Mouse (Mus musculus): Measurements from ENCODE around the gene Manba. TPM values are rescaled to one million over a fixed set of nuclear protein-coding genes. Genes with fewer than 3 reads are reported as not detected.

Manba gene
- polyA plus RNA-seq, 1 experiment: 1.7 TPM

GRCm38 (mm10) chr3:135573051-135573450 lies 87.6 kb downstream of the Manba start:
- peaks cover 4% of the 10 kb centered on the region for H3K9me3 ChIP-seq
- H3K4me3 ChIP-seq (replicated peaks): no peak overlapping the region

DNA sequence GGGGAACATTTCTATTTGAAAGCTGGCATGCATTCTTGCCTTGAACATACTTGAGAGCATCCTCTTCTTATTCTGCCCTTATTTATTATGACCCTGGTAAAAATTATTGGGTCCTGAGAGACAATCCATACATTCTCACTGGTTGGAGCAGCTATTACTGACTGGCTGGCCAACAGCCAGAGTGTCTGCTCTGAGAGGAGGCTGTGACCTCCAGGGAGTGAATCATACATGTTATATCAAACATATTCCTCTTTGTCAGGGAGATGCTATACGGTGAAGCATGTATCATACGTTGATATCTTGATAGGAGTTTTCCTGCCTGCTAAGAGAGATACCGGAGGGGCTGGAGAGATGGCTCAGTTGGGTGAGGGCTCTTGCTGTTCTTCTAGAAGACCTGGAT lies 89.7 kb downstream of the Manba start:
- no peak for TF ChIP-seq FLI1 (IDR thresholded peaks at IDR 0.05; ENCODE audit: low read length)
- Histone ChIP-seq H3K4me3 (replicated peaks) (no peak overlapping the region), H3K36me3 (replicated peaks; ENCODE audit: low read length) (peaks cover 21% of the 10 kb centered on the region), H3K9me3 (peaks cover 4% of the 10 kb centered on the region), H3K4me1 (peaks cover 24% of the 10 kb centered on the region), H3K27me3 (replicated peaks) (no peaks in the 10 kb centered on the region)

More at GRCm38 (mm10) chr3:135573051-135573450, 87.6 kb downstream of the Manba start:
- H3K4me1 ChIP-seq: peaks cover 19% of the 10 kb centered on the region
- no peak for TF ChIP-seq GATA1 (IDR thresholded peaks at IDR 0.05; ENCODE audit: borderline replicate concordance, low read length)
- no peak for TF ChIP-seq FLI1 (IDR thresholded peaks at IDR 0.05; ENCODE audit: low read length)
- H3K36me3 ChIP-seq (replicated peaks; ENCODE audit: low read length): peaks cover 38% of the 10 kb centered on the region
- H3K27me3 ChIP-seq (replicated peaks): no peaks in the 10 kb centered on the region

GRCm38 (mm10) chr3:135578588-135579140 lies 93.3 kb downstream of the Manba start:
- no peak for TF ChIP-seq GATA1 (IDR thresholded peaks at IDR 0.05; ENCODE audit: borderline replicate concordance, low read length)
- no peak for TF ChIP-seq FLI1 (IDR thresholded peaks at IDR 0.05; ENCODE audit: low read length)
- Histone ChIP-seq H3K4me1 (peaks cover 39% of the 10 kb centered on the region), H3K36me3 (replicated peaks; ENCODE audit: low read length) (peaks cover 6% of the 10 kb centered on the region), H3K27me3 (replicated peaks) (no peaks in the 10 kb centered on the region), H3K9me3 (peaks cover 4% of the 10 kb centered on the region), H3K4me3 (replicated peaks) (no peak overlapping the region)

- Histone ChIP-seq H3K4me3 (replicated peaks) (no peak overlapping the region), H3K4me1 (peaks cover 39% of the 10 kb centered on the region), H3K27me3 (replicated peaks) (no peaks in the 10 kb centered on the region), H3K36me3 (replicated peaks; ENCODE audit: low read length) (peaks cover 11% of the 10 kb centered on the region), H3K9me3 (peaks cover 4% of the 10 kb centered on the region)
- TF ChIP-seq GATA1 (IDR thresholded peaks at IDR 0.05; ENCODE audit: borderline replicate concordance, low read length) (no peak), FLI1 (IDR thresholded peaks at IDR 0.05; ENCODE audit: low read length) (no peak)
These were observed 93.8 kb downstream of the Manba start for GRCm38 (mm10) chr3:135579179-135579578.

DNA sequence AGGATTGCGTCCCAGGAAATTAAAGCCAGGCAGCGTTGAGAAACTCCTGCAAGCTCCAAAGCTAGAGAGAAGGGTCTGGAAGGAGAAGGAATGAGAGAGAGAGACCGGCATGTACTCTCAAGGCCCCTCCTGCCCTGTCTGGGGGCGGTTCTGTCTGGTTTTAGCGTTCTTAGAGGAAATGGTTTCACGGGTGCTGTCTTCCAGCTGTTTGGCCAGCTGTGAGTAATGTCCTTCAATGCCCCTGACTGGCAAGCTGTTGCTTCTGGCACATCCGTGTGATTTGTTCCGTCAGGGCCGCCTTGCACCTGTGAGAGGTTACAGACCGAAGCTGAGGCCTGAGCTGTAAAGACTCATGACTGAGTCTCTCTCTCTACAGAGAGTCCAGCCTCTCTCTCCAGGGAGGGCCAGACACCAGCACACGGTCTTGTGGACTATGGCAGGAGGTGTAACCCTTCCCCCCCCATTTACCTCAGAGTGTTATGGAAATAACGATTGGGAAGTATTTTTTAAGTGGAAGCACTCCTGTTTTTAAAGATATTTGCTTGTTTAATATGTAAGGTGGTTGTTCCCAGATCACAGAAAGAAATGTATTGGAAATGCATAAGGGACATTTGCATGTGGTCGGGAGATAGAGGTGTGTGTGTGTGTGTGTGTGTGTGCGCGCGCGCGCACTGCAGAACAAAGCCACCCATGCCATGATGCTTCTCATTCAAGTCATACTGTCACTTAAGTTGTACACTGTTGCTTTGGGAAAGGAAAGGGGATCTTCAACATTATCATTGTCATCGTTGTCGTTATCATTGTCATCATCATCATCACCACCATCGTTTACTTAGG lies 95.2 kb downstream of the Manba start:
- Histone ChIP-seq H3K9me3 (peaks cover 4% of the 10 kb centered on the region), H3K4me3 (replicated peaks) (no peak overlapping the region), H3K4me1 (peaks cover 42% of the 10 kb centered on the region), H3K36me3 (replicated peaks; ENCODE audit: low read length) (peaks cover 26% of the 10 kb centered on the region), H3K27me3 (replicated peaks) (no peaks in the 10 kb centered on the region)
- TF ChIP-seq FLI1 (IDR thresholded peaks at IDR 0.05; ENCODE audit: low read length): no peak
- no peak for TF ChIP-seq GATA1 (IDR thresholded peaks at IDR 0.05; ENCODE audit: borderline replicate concordance, low read length)

DNA sequence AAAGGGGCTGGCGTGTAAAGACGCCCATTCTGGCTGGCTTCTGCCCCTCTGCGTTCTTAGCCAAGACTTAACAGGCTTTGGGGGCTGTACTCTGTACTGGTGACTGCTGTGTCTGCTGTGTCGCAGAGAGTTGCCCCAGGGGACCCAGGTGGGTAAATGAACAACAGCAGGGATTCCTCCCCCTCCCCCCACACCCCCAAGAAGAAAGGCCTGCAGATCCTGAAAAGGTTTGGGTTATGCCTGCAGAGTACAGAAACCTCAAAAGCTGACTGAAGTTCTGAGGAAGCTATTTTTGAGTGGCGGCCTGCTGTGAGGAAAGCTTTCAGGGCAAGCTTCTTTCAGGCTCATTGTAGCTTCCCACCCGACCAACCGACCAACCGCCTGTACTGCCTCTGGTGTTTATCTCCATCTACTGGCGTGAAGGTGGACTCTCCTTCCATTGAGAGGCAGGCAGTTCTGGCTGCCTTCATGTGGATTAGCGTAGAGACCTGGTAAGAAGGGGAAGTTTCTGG lies 96.3 kb downstream of the Manba start:
- H3K36me3 ChIP-seq (replicated peaks; ENCODE audit: low read length): peaks cover 36% of the 10 kb centered on the region
- H3K4me1 ChIP-seq: peaks cover 49% of the 10 kb centered on the region
- no peaks in the 10 kb centered on the region for H3K27me3 ChIP-seq (replicated peaks)
- peaks cover 4% of the 10 kb centered on the region for H3K9me3 ChIP-seq
- TF ChIP-seq GATA1 (IDR thresholded peaks at IDR 0.05; ENCODE audit: borderline replicate concordance, low read length): no peak
- TF ChIP-seq FLI1 (IDR thresholded peaks at IDR 0.05; ENCODE audit: low read length): no peak
- no peak overlapping the region for H3K4me3 ChIP-seq (replicated peaks)

DNA sequence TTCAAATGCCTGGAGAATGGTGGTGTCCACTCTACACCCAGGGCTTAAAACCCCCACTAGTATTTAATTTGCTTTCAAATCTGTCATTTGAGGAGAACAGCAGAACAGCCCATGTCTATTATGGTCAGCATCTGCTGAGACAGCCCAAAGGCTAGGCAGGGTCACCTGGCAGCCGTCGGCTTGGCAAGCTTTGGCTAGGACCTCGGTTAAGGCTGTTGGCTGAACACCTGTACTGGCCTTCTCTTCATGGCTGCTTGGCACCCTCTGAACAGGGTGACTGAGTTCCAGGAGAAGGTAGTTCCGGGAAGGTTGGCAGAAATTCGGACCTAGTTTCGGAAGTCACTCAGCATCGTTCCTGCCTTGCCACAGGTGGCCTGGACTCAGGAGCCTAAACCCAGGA lies 96.8 kb downstream of the Manba start:
- TF ChIP-seq GATA1 (IDR thresholded peaks at IDR 0.05; ENCODE audit: borderline replicate concordance, low read length) (no peak), FLI1 (IDR thresholded peaks at IDR 0.05; ENCODE audit: low read length) (no peak)
- no peaks in the 10 kb centered on the region for H3K27me3 ChIP-seq (replicated peaks)

GRCm38 (mm10) chr3:135585482-135585881 lies 100.1 kb downstream of the Manba start:
- no peak overlapping the region for H3K4me3 ChIP-seq (replicated peaks)
- H3K36me3 ChIP-seq (replicated peaks; ENCODE audit: low read length): peaks cover 74% of the 10 kb centered on the region

More for the DNA sequence above, 96.8 kb downstream of the Manba start:
- Histone ChIP-seq H3K4me3 (replicated peaks) (no peak overlapping the region), H3K4me1 (peaks cover 55% of the 10 kb centered on the region), H3K36me3 (replicated peaks; ENCODE audit: low read length) (peaks cover 42% of the 10 kb centered on the region), H3K9me3 (no peaks in the 10 kb centered on the region)

GRCm38 (mm10) chr3:135586060-135586459 lies 100.6 kb downstream of the Manba start:
- no peak for TF ChIP-seq FLI1 (IDR thresholded peaks at IDR 0.05; ENCODE audit: low read length)
- TF ChIP-seq GATA1 (IDR thresholded peaks at IDR 0.05; ENCODE audit: borderline replicate concordance, low read length): no peak

More at GRCm38 (mm10) chr3:135585482-135585881, 100.1 kb downstream of the Manba start:
- H3K27me3 ChIP-seq (replicated peaks): no peaks in the 10 kb centered on the region
- peaks cover 47% of the 10 kb centered on the region for H3K4me1 ChIP-seq
- no peaks in the 10 kb centered on the region for H3K9me3 ChIP-seq
- no peak for TF ChIP-seq GATA1 (IDR thresholded peaks at IDR 0.05; ENCODE audit: borderline replicate concordance, low read length)
- TF ChIP-seq FLI1 (IDR thresholded peaks at IDR 0.05; ENCODE audit: low read length): no peak

GRCm38 (mm10) chr3:135586471-135586880 lies 101.1 kb downstream of the Manba start:
- no peak overlapping the region for H3K4me3 ChIP-seq (replicated peaks)
- H3K36me3 ChIP-seq (replicated peaks; ENCODE audit: low read length): peaks cover 83% of the 10 kb centered on the region
- no peak for TF ChIP-seq FLI1 (IDR thresholded peaks at IDR 0.05; ENCODE audit: low read length)
- TF ChIP-seq GATA1 (IDR thresholded peaks at IDR 0.05; ENCODE audit: borderline replicate concordance, low read length): no peak
- H3K9me3 ChIP-seq: no peaks in the 10 kb centered on the region
- H3K27me3 ChIP-seq (replicated peaks): no peaks in the 10 kb centered on the region
- H3K4me1 ChIP-seq: peaks cover 39% of the 10 kb centered on the region

More at GRCm38 (mm10) chr3:135586060-135586459, 100.6 kb downstream of the Manba start:
- Histone ChIP-seq H3K36me3 (replicated peaks; ENCODE audit: low read length) (peaks cover 79% of the 10 kb centered on the region), H3K4me1 (peaks cover 43% of the 10 kb centered on the region), H3K4me3 (replicated peaks) (no peak overlapping the region), H3K9me3 (no peaks in the 10 kb centered on the region), H3K27me3 (replicated peaks) (no peaks in the 10 kb centered on the region)

Measured in megakaryocyte, embryonic 14.5 days (primary cell).